Mouse (Mus musculus) cerebellum, postnatal 4 days (tissue): ENCODE data around the gene Ogfod1.
A peak's percentile ranks its signal among the peaks of the same experiment; 100 is the strongest.

Experiments used
- DNase-seq, 2 experiments: peaks; one replicate each; pipeline ENCODE4 v3.0.0; 2022; ENCODE audit warnings: low spot score in 2 of 2, mixed read lengths in 1 of 2

The Ogfod1 gene

DNA sequence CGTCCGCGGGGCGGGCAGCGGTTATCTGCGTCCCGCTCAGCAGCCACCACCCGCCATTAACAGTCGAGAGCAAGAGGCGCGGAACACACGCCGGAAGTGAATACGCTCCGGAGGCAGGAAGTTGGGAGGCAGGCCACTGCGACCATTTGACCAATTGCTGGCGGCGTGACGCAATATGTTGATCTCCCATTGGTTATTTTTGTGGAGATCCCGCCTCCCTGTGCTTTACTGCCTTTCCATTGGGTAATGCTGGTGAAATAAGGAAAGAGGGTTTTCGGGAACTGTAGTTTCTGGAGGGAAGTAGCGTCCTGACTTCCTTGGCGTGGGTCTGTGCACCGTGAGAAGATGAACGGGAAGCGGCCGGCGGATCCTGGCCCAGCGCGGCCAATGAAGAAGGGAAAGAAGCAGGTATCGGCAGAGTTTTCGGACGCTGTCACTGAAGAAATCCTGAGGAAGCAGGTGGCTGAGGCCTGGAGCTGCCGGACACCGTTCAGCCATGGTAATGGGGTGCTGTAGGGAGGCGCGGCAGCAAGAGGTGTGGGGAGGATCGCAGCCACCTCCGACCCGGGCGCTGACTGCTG, at the start of gene Ogfod1, which contains the start of gene Nudt21:
TSS of gene Ogfod1 (plus strand) at position 255 of the 581 bp plus-strand sequence.
TSS of gene Nudt21 (minus strand) at position 88 of the 581 bp plus-strand sequence.
- DNase-seq = peak; percentile 79 to 94

DNA sequence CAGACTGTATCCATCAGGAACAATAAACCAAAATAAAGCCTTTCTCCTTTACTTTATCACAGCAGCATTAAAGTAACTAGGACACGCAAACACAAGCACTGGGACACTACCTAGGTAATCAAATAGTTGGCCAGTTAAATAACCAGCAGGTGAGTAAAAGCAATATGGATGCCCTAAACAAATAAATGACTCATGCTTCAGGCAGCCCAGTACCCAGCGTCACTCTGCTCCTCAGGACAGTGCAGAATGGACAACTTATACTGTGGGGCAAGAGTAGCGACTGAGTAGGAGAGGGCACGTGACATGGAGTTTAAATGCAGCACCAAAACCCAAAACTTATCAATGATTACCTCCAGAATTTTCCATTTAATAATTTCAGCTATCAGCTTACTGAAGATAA, 47.3 kb upstream of the Ogfod1 start:
- DNase-seq = no peak

GRCm38 (mm10) chr8:93998961-93999360, 38.0 kb upstream of the Ogfod1 start:
- no peak for DNase-seq

GRCm38 (mm10) chr8:94004139-94004538, 32.9 kb upstream of the Ogfod1 start:
- no peak for DNase-seq

- no peak for DNase-seq
Measured at GRCm38 (mm10) chr8:94009243-94009845, 27.7 kb upstream of the Ogfod1 start.

DNA sequence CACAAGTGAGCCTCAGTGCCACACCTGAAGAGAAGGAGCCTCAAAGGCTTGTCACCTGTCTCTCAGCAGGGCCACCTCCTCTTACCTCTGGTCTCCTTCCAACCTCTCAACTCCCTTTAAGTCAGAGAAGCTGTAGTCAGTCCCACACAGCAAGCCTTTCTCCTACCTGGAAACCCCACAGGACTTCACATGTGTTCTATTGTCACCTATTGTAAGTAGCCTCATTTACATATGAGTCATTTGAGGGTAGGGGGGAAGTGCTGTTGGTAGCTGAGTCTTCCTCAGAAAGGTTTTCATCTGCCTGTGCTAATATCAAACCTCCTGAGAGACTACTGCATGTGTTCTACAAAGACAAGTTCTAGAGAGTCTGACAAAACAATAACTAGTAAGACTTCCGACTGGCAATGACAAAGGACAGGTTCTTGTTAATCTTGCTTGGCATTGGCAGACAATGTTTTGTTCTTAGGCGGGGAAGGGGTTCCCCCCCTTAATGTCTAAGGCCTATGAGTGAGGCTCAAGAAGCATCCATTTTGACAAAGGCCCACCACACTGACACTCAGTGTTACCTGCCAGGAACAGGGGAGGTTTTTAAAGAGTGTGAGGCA, 26.8 kb upstream of the Ogfod1 start:
- no peak for DNase-seq

- no peak for DNase-seq
Measured at GRCm38 (mm10) chr8:94011076-94012012, 25.7 kb upstream of the Ogfod1 start.

GRCm38 (mm10) chr8:94012013-94012951, 24.7 kb upstream of the Ogfod1 start, which contains the start of gene Amfr:
TSS of gene Amfr (minus strand) at chr8:94012842.
- DNase-seq = peak; percentile 33 to 70

- DNase-seq = no peak
Measured at GRCm38 (mm10) chr8:94013026-94013612, 23.9 kb upstream of the Ogfod1 start.

DNA sequence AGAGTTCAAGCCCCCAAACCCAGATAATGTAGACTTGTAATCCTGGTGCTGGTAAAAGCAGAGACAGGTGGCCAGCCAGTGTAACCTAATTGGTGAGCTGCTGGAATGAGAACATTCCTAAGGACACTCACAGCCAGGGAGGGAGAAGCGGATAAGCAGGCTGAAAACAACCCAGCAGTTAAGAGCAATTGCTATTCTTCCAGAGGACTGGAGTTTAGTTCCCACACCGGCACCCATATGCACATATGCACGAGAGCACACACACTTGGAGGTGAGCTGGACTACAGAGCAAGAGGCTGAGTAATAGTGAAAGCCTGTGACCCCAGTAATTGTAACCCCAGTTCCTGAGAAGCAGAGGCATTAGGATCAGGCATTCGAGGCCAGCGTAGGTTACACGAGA, 13.1 kb upstream of the Ogfod1 start:
- no peak for DNase-seq

- DNase-seq = no peak
Measured at GRCm38 (mm10) chr8:94029701-94030100, 7.3 kb upstream of the Ogfod1 start.

DNA sequence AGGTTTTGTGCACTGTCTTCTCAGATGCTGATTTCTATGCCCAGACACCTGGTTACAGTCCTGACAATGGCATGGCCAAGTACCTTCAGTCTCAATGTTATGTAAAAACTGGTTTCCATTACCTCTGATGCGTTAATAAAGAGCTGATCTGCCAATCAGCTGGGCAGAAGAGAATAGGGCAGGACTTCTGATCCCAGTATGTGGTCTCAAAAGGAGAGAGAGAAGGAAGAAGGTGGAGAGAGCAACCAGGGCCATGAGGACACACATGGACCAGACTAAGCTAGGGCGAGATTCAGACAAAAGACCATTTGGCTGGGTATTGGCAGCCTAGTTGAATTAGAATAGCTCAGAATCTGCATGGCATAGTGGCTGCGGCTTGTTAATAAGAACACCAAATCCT, 3.4 kb upstream of the Ogfod1 start:
- DNase-seq = no peak

- no peak for DNase-seq
Measured at GRCm38 (mm10) chr8:94035200-94035599, 1.8 kb upstream of the Ogfod1 start.

DNA sequence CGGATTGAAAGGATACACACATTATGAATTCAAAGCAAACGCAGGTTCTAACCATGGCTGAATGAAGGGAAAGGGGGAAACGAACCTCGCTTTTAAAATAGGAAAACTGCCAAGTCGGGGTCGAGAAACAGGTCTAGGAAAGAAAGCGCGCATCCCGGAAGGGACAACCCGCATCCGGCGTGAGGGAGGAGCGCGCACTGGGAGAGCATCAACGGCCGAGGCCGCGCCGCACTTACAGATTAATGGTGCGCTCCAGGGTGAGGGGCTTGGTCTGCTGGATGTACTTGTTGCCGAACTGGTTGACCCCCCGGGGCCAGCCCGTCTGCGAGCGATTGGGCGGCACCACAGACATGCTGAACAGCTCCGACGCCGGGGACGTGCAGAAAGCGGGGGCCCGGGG, 457 bp upstream of the Ogfod1 start:
- peak in 1 of 2 experiments; percentile 67 for DNase-seq

- DNase-seq = no peak
Measured at GRCm38 (mm10) chr8:94037806-94038205, 808 bp downstream of the Ogfod1 start.

DNA sequence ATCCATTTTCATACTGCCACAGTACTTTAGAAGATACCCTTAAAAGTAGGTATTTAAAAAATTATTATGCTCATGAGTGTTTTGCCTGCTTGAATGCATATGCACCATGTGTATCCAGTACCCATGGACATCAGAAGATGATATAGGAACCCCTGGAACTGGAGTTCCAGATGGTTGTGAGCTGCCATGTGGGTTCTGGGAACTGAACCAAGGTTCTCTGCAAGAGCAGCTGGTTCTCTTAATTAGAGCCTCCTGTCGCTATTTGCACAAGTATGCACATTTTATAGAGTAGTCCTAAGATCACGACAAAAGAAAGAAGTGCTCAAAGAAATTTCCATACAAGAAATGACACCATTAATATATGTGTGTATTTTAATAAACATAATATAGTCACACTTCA, 10.8 kb downstream of the Ogfod1 start:
- no peak for DNase-seq

DNA sequence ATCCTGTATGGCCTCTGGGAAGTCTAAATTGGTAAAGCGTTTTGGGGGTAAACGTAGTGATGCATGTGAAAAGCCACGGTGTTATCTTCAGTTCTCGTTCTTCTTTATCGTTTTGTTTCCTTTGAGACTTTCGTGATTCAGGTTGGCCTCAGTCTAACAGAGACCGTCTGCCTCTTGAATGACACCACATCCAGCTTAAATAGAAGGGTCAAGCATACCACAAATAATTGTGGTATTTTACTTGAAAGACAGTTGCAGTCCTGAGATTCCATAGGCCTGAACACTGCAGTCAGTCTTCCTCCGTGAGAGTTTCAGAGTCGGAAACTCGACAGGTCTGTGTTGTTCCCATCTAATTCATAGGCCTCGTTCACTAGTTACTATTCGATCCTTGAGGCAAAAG, 15.7 kb downstream of the Ogfod1 start:
- no peak for DNase-seq

GRCm38 (mm10) chr8:94057157-94057854, 20.3 kb downstream of the Ogfod1 start:
- DNase-seq = peak in 1 of 2 experiments; percentile 74

DNA sequence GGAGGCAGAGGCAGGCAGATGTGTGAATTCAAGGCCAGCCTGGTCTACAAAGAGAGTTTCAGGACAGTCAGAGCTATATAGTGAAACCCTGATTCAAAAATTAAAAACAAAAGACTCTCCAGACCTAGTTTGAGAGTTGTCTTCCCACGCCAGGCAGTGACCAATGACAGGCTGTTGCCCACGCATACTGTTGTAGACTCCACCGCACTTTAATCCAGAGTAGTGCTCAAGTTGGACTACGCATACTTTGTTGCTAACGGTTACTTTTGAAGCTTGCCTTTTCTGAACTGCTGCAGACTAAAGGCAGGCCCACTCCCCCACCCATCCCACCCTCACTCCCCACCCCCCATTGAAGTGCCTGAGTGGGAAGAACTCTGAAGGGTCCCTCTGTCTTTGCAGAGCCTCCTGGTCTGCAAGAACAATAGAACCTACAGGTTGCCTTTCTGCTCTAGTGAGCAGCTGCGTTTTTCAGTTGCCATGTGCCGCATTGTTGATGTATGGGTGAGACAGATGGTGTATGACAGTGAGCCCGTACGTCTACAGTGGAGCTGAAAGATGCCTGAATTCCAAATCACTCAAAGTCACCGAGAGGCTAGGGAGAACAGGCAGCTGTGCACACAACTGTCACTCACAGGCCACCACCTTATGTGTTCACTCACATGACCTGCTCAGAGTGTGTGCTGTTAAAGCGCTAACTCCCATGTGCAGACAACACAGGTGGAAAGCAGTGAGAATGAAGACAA, 29.3 kb downstream of the Ogfod1 start:
- DNase-seq = no peak
